Mouse (Mus musculus): ENCODE measurements around the gene Arhgap4. TPM values are rescaled to one million over a fixed set of nuclear protein-coding genes. Genes with fewer than 3 reads are reported as not detected.

Arhgap4 gene
- polyA plus RNA-seq (2012; fragmentation: generic; extraction: Trizol), result 0.24 TPM

DNA sequence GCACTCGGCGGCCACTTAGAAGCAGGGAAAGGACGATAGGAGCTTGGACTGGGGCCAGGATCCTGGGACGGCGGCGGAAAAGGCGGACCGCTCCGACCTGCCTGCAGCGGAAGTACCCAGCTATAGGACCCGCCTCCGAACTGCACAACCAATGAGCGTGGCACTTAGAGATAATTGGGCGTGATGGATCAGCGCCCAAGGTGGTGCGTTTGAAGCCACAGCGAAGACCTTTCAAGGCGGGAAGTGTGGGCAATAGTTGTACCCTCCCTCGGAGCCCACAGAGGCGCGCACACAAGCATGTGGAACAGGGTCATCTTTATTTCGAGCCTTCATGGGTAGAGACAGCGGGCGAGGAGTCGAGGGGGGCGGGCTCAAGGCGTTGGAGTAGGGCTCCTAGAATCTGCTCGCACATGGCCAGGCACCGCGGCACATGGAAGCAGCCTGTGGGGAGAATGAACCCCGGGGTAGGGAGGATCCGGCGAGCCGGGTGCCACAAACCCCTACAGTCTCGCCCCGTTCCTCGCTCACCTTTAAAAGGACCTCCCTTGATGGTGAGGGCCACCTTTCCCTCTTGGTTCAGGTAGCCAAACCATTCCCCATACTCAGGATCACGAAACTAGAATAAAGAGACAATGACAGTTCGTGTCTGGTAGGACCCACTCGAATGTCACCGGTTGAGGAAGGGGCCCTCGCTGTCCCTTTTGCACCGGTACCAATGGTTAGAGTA is at the start of gene Arhgap4, which contains the start of gene Naa10:
TSS of gene Arhgap4 (minus strand) at position 48 of the 727 bp plus-strand sequence.
TSS of gene Naa10 (minus strand) at position 122 of the 727 bp plus-strand sequence.
- Histone ChIP-seq H3K4me3 (peak within 1 kb of the TSS; percentile 53), H3K27me3 (ENCODE audit: control insufficient read depth, insufficient read depth, insufficient read length) (no peaks in the 10 kb centered on the region), H3K4me2 (ENCODE audit: low read depth) (peak within 1 kb of the TSS; percentile 86), H3ac (ENCODE audit: control insufficient read depth, insufficient read length) (peak within 1 kb of the TSS; percentile 35), H3K79me2 (ENCODE audit: control insufficient read depth, insufficient read depth) (peaks cover 6% of the 10 kb centered on the region), H3K36me3 (ENCODE audit: control insufficient read depth, insufficient read depth) (no peaks in the 10 kb centered on the region)
- TF ChIP-seq E2F4 (IDR thresholded peaks at IDR 0.05; ENCODE audit: insufficient read depth) (no peak), USF1 (IDR thresholded peaks at IDR 0.05; ENCODE audit: low read depth) (no peak), POLR2AphosphoS2 (IDR thresholded peaks at IDR 0.05; ENCODE audit: insufficient read length, low read depth) (peak; percentile 79), CEBPB (IDR thresholded peaks at IDR 0.05; ENCODE audit: insufficient read depth, poor library complexity, severe bottlenecking) (no peak), SRF (IDR thresholded peaks at IDR 0.05; ENCODE audit: control insufficient read depth, insufficient read length, low read depth) (no peak), TCF3 (IDR thresholded peaks at IDR 0.05; ENCODE audit: insufficient read length, low read depth) (no peak), MYOG (IDR thresholded peaks at IDR 0.05; ENCODE audit: control insufficient read depth in 1 of 3, insufficient read depth in 1 of 3, insufficient read length in 2 of 3, low read depth in 2 of 3) (no peak), MAX (IDR thresholded peaks at IDR 0.05; ENCODE audit: low read depth) (no peak), POLR2A (IDR thresholded peaks at IDR 0.05; ENCODE audit: insufficient read length, low read depth) (peak; percentile 51)

GRCm38 (mm10) chrX:73970781-73971180 is 49.1 kb upstream of the Arhgap4 start:
- H3ac ChIP-seq (ENCODE audit: control insufficient read depth, insufficient read length), result no peak overlapping the region
- no peak overlapping the region for H3K4me3 ChIP-seq
- no peak overlapping the region for H3K4me2 ChIP-seq (ENCODE audit: low read depth)
- H3K36me3 ChIP-seq (ENCODE audit: control insufficient read depth, insufficient read depth), result no peaks in the 10 kb centered on the region
- no peaks in the 10 kb centered on the region for H3K27me3 ChIP-seq (ENCODE audit: control insufficient read depth, insufficient read depth, insufficient read length)
- TF ChIP-seq TCF3 (IDR thresholded peaks at IDR 0.05; ENCODE audit: insufficient read length, low read depth), result no peak
- TF ChIP-seq MAX (IDR thresholded peaks at IDR 0.05; ENCODE audit: low read depth), result no peak
- TF ChIP-seq CEBPB (IDR thresholded peaks at IDR 0.05; ENCODE audit: insufficient read depth, poor library complexity, severe bottlenecking), result no peak
- no peak for TF ChIP-seq E2F4 (IDR thresholded peaks at IDR 0.05; ENCODE audit: insufficient read depth)
- TF ChIP-seq SRF (IDR thresholded peaks at IDR 0.05; ENCODE audit: control insufficient read depth, insufficient read length, low read depth), result no peak
- TF ChIP-seq POLR2A (IDR thresholded peaks at IDR 0.05; ENCODE audit: insufficient read length, low read depth), result no peak
- no peak for TF ChIP-seq TCF12 (IDR thresholded peaks at IDR 0.05; ENCODE audit: insufficient read depth, poor library complexity, severe bottlenecking)
- no peak for TF ChIP-seq USF1 (IDR thresholded peaks at IDR 0.05; ENCODE audit: low read depth)
- no peak for TF ChIP-seq MYOD1 (IDR thresholded peaks at IDR 0.05; ENCODE audit: control insufficient read depth in 1 of 3, insufficient read length in 2 of 3, low read depth in 2 of 3)
- TF ChIP-seq MYOG (IDR thresholded peaks at IDR 0.05; ENCODE audit: control insufficient read depth in 1 of 3, insufficient read depth in 1 of 3, insufficient read length in 2 of 3, low read depth in 2 of 3), result no peak
- TF ChIP-seq POLR2AphosphoS2 (IDR thresholded peaks at IDR 0.05; ENCODE audit: insufficient read length, low read depth), result no peak
- TF ChIP-seq REST (IDR thresholded peaks at IDR 0.05; ENCODE audit: insufficient read depth, insufficient read length), result no peak
- H3K79me2 ChIP-seq (ENCODE audit: control insufficient read depth, insufficient read depth), result peaks cover 4% of the 10 kb centered on the region

GRCm38 (mm10) chrX:73969729-73970128 is 48.1 kb upstream of the Arhgap4 start:
- no peak overlapping the region for H3ac ChIP-seq (ENCODE audit: control insufficient read depth, insufficient read length)
- H3K36me3 ChIP-seq (ENCODE audit: control insufficient read depth, insufficient read depth), result no peaks in the 10 kb centered on the region
- no peak overlapping the region for H3K4me2 ChIP-seq (ENCODE audit: low read depth)
- no peaks in the 10 kb centered on the region for H3K27me3 ChIP-seq (ENCODE audit: control insufficient read depth, insufficient read depth, insufficient read length)
- no peak for TF ChIP-seq E2F4 (IDR thresholded peaks at IDR 0.05; ENCODE audit: insufficient read depth)
- no peak for TF ChIP-seq POLR2A (IDR thresholded peaks at IDR 0.05; ENCODE audit: insufficient read length, low read depth)
- TF ChIP-seq MYOG (IDR thresholded peaks at IDR 0.05; ENCODE audit: control insufficient read depth in 1 of 3, insufficient read depth in 1 of 3, insufficient read length in 2 of 3, low read depth in 2 of 3), result no peak
- TF ChIP-seq MAX (IDR thresholded peaks at IDR 0.05; ENCODE audit: low read depth), result no peak
- no peak for TF ChIP-seq MYOD1 (IDR thresholded peaks at IDR 0.05; ENCODE audit: control insufficient read depth in 1 of 3, insufficient read length in 2 of 3, low read depth in 2 of 3)
- TF ChIP-seq CEBPB (IDR thresholded peaks at IDR 0.05; ENCODE audit: insufficient read depth, poor library complexity, severe bottlenecking), result no peak
- TF ChIP-seq TCF3 (IDR thresholded peaks at IDR 0.05; ENCODE audit: insufficient read length, low read depth), result no peak
- no peak for TF ChIP-seq TCF12 (IDR thresholded peaks at IDR 0.05; ENCODE audit: insufficient read depth, poor library complexity, severe bottlenecking)
- TF ChIP-seq SRF (IDR thresholded peaks at IDR 0.05; ENCODE audit: control insufficient read depth, insufficient read length, low read depth), result no peak
- TF ChIP-seq USF1 (IDR thresholded peaks at IDR 0.05; ENCODE audit: low read depth), result no peak
- TF ChIP-seq REST (IDR thresholded peaks at IDR 0.05; ENCODE audit: insufficient read depth, insufficient read length), result no peak
- no peak for TF ChIP-seq POLR2AphosphoS2 (IDR thresholded peaks at IDR 0.05; ENCODE audit: insufficient read length, low read depth)
- no peak overlapping the region for H3K4me3 ChIP-seq
- H3K79me2 ChIP-seq (ENCODE audit: control insufficient read depth, insufficient read depth), result peaks cover 14% of the 10 kb centered on the region

DNA sequence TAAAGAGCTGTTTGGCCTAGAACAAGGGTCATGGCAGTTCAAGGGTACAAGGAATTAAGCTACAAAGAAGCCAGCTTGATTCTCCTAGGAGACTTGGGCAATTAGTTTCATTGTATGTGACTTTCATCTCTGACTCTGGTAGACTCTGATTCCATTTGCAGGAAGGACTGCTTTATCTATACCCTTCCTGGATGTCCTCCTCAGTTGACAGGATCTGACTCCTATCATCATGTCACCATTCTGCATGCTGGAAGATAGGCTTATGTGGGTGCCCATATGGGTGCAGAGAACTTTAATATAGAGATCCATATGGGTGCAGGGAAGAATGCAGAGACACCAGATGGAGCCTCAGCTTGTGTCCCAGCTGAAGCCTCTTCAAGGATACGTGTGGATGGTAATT is 47.5 kb upstream of the Arhgap4 start:
- Histone ChIP-seq H3ac (ENCODE audit: control insufficient read depth, insufficient read length) (no peak overlapping the region), H3K79me2 (ENCODE audit: control insufficient read depth, insufficient read depth) (peaks cover 20% of the 10 kb centered on the region), H3K4me3 (no peak overlapping the region), H3K27me3 (ENCODE audit: control insufficient read depth, insufficient read depth, insufficient read length) (no peaks in the 10 kb centered on the region), H3K4me2 (ENCODE audit: low read depth) (no peak overlapping the region), H3K36me3 (ENCODE audit: control insufficient read depth, insufficient read depth) (no peaks in the 10 kb centered on the region)
- TF ChIP-seq SRF (IDR thresholded peaks at IDR 0.05; ENCODE audit: control insufficient read depth, insufficient read length, low read depth) (no peak), CEBPB (IDR thresholded peaks at IDR 0.05; ENCODE audit: insufficient read depth, poor library complexity, severe bottlenecking) (no peak), MYOD1 (IDR thresholded peaks at IDR 0.05; ENCODE audit: control insufficient read depth in 1 of 3, insufficient read length in 2 of 3, low read depth in 2 of 3) (no peak), TCF3 (IDR thresholded peaks at IDR 0.05; ENCODE audit: insufficient read length, low read depth) (no peak), MAX (IDR thresholded peaks at IDR 0.05; ENCODE audit: low read depth) (no peak), MYOG (IDR thresholded peaks at IDR 0.05; ENCODE audit: control insufficient read depth in 1 of 3, insufficient read depth in 1 of 3, insufficient read length in 2 of 3, low read depth in 2 of 3) (no peak), REST (IDR thresholded peaks at IDR 0.05; ENCODE audit: insufficient read depth, insufficient read length) (no peak), POLR2AphosphoS2 (IDR thresholded peaks at IDR 0.05; ENCODE audit: insufficient read length, low read depth) (no peak), POLR2A (IDR thresholded peaks at IDR 0.05; ENCODE audit: insufficient read length, low read depth) (no peak), E2F4 (IDR thresholded peaks at IDR 0.05; ENCODE audit: insufficient read depth) (no peak), TCF12 (IDR thresholded peaks at IDR 0.05; ENCODE audit: insufficient read depth, poor library complexity, severe bottlenecking) (no peak), USF1 (IDR thresholded peaks at IDR 0.05; ENCODE audit: low read depth) (no peak)
